Mouse (Mus musculus) cerebellum, adult 2 months (tissue): ENCODE data around the gene Bcor. TPM values are rescaled to one million over a fixed set of nuclear protein-coding genes. Genes with fewer than 3 reads are reported as not detected.

Experiments used
- DNase-seq, 2 experiments: peaks; one replicate each; pipeline ENCODE4 v3.0.0; 2021
- H3K27ac ChIP-seq: fragments of 200-500 bp; 2 replicates; pipeline ENCODE4 v1.5.1; 2012; ENCODE audit warnings: low read length, control low read depth, inconsistent platforms; ENCODE audit not compliant: insufficient read depth
- H3K27me3 ChIP-seq: fragments of 200-500 bp; 2 replicates; pipeline ENCODE4 v1.6.1; 2012; ENCODE audit warnings: inconsistent platforms, mild to moderate bottlenecking, low read length, moderate library complexity; ENCODE audit not compliant: control insufficient read depth, insufficient read depth
- H3K4me1 ChIP-seq: fragments of 200-500 bp; 2 replicates; pipeline ENCODE4 v1.6.1; 2011; ENCODE audit warnings: low read length; ENCODE audit not compliant: control insufficient read depth, insufficient read depth
- H3K4me3 ChIP-seq: fragments of 200-500 bp; replicated peaks from 2 replicates; pipeline ENCODE3; 2011; ENCODE audit warnings: mild to moderate bottlenecking, low read depth, low read length, control low read depth; ENCODE audit not compliant: insufficient read depth
- CTCF ChIP-seq: fragments of 200-500 bp; IDR thresholded peaks from 2 replicates; pipeline ENCODE4 v1.5.1; 2011; ENCODE audit warnings: low read depth, mild to moderate bottlenecking, control low read depth, low read length, moderate library complexity, borderline replicate concordance; ENCODE audit not compliant: insufficient read depth
- POLR2A ChIP-seq: fragments of 200-500 bp; IDR thresholded peaks from 2 replicates; pipeline ENCODE4 v1.6.1; 2011; ENCODE audit warnings: low read length, control low read depth, borderline replicate concordance; ENCODE audit not compliant: insufficient read depth
- WGBS: fragments of 180-500 bp; shearing (Covaris S2); methylation state at CpG from one replicate; pipeline ENCODE4 v1.1.7; 2018; 5-methylcytosine and 5-hydroxymethylcytosine counted together
- polyA plus RNA-seq: library from polyadenylated mRNA; depleted of rRNA; stranded (reverse); fragments of >200 nt; gene quantifications from 2 replicates; pipeline ENCODE4 v1.2.3, GENCODE M21; 2012

Gene Bcor
- polyA plus RNA-seq, 1 experiment = 12.9 TPM

DNA sequence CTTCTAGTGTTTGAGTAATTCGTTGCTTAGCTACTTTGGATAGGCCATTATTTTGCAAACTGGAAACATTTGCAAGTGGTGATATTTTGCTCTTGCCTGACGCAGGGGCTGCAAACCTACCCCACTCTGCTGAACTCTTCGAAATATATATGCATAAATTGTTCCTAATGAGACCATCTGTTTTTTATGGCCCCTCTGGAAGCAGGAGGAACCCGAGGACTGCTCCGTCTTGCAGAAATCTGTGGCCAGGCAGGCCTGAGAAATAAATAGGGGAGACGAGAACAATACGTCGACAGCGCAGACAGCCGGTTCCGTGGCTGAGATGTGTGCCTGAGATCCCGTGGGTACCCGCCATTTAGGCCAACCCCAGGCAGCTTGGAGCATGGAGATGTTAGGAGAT, 159.5 kb downstream of the Bcor start:
- Histone ChIP-seq H3K4me3 (no peak overlapping the region), H3K4me1 (peaks cover 2% of the 10 kb centered on the region; the same call in 1 of the 2 replicates), H3K27ac (no peak overlapping the region), H3K27me3 (no peaks in the 10 kb centered on the region)
- 74% methylated on average over 13 of the region's 13 CpGs for WGBS
- no peak for DNase-seq
- TF ChIP-seq CTCF (no peak), POLR2A (no peak)

DNA sequence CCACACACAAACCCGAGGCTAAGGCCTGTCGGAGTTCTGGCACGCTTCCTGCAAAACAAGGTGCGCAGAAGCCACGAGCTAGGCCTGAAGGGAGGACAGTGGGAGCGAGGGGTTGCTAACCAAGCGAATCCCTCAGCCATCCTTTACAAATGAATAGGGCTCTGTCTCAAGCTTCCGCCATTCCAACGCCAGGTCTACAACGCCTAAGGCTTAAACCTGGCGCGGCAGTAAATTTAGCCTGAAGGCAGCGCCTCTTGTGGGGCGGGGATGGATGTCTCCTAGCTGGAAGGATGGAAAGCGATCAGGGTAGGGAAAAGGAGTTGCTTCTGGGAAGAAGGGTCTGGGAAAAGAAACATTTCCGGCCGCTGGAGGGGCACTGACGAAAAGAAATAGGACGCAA, 160.2 kb downstream of the Bcor start:
- TF ChIP-seq CTCF (no peak), POLR2A (no peak)
- no peak overlapping the region for H3K27ac ChIP-seq
- H3K27me3 ChIP-seq = no peaks in the 10 kb centered on the region
- H3K4me3 ChIP-seq = no peak overlapping the region
- no peak for DNase-seq
- 88% methylated on average over 19 of the region's 19 CpGs for WGBS
- H3K4me1 ChIP-seq = peaks cover 2% of the 10 kb centered on the region; the same call in 1 of the 2 replicates

DNA sequence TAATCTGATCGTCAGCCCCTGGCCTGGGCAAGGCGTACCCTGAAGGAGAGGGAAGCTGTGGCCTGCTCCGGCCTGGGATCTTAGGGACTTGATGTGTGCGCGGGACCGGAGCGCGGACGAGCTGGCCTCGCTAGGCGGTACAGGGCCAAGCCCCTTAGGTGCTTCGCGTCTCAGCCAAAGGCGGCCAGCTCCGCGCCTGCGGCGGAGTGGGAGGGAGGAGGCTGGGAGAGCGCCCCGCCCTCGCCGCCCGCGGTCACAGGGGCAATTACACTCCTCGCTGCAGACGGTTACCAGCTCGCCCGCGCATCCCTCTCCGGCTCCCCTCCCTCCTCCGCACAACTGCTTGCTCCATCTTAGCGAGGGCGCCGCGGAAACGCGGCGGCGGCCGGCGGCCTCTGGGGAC, 161.2 kb downstream of the Bcor start:
- Histone ChIP-seq H3K27me3 (no peaks in the 10 kb centered on the region), H3K27ac (no peak overlapping the region), H3K4me1 (peaks cover 2% of the 10 kb centered on the region; the same call in 1 of the 2 replicates), H3K4me3 (peak overlapping the region; percentile 47)
- WGBS = 4% methylated on average over 9 of the region's 41 CpGs
- TF ChIP-seq CTCF (no peak), POLR2A (no peak)
- peak; percentile 49 to 53 for DNase-seq

DNA sequence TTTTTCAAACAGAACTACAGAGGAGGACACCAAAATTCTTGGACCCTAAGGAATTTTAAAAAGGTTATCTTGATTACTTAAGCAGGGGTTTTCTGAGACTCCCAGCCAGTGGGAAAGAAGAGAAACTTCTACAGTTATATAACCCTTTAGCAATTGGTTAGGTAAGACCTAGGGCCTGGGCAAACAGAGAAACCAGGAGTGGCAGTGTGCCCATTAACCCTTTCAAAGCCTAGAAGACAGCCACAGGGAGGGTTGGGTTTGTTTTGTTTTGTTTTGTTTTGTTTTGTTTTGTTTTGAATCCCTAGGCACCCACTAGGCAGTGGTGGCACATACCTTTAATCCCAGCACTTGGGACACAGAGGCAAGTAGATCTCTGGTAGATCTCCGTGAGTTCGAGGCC, 163.3 kb downstream of the Bcor start:
- 95% methylated on average over 2 of the region's 2 CpGs for WGBS

DNA sequence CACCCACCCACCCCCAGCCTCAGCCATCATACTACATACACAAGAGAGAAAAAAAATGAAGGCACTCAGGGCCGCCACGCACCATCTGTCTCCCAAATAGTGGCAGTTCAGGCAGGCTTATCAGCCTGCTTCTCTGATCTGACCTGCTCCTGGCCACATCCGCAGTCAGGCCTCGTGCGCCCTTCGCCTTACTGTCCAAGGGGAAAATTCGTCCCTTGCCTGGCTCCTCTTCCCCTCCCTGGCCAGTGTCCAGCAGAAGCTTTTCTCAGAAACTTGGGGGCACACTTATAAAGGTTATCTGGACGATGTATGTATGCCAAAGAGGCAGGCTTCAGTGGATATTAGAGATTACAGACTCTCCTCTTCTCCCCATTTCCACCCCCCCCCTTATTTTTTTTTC, 163.7 kb downstream of the Bcor start:
- no peak overlapping the region for H3K27ac ChIP-seq
- H3K27me3 ChIP-seq = no peaks in the 10 kb centered on the region
- H3K4me3 ChIP-seq = no peak overlapping the region
- H3K4me1 ChIP-seq = no peaks in the 10 kb centered on the region; the same call in 1 of the 2 replicates
- 89% methylated on average over 8 of the region's 8 CpGs for WGBS
- DNase-seq = no peak
- TF ChIP-seq POLR2A = no peak
- TF ChIP-seq CTCF = no peak

More for the DNA sequence above, 163.3 kb downstream of the Bcor start:
- Histone ChIP-seq H3K27ac (no peak overlapping the region), H3K27me3 (no peaks in the 10 kb centered on the region), H3K4me3 (no peak overlapping the region), H3K4me1 (no peaks in the 10 kb centered on the region; the same call in 1 of the 2 replicates)
- no peak for TF ChIP-seq POLR2A
- no peak for TF ChIP-seq CTCF
- no peak for DNase-seq

DNA sequence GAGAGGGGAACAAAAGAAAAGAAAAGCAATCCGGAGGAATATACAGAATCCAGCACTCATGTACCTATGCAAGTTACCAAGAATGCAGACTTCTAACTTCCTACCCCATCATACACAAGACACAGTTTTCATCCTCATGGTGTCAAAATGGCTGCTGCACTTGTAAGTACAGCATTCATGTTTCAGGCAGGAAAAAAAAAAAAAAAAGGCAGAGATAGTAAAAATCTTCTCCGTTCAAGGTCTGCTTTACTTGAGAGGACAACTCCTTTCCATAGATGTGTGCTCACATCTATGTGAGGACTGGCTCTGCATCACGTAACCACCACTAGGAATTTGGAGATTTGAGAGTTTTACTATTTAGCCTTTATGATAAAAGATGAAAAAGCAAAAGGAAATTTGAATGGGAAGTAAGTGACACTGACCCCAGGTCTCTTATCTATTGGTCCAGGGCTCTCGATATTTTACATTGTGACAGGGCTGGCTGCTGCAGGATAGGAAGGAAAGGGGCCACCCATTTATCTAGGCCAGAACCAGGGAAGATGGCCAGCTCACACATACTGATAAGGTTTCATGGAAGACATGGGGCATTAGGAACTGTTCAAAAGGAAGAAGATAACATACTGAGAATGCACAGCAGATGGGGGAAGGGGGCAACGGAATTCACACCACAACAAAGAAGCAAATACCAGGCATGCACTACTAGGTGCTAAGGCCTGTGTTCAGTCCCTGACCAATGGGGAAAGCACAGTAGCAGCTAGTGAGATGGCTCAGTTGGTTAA, 166.3 kb downstream of the Bcor start:
- H3K4me1 ChIP-seq = no peaks in the 10 kb centered on the region
- 94% methylated on average over 5 of the region's 5 CpGs for WGBS
- TF ChIP-seq CTCF = no peak
- no peak for TF ChIP-seq POLR2A
- no peak for DNase-seq
- H3K4me3 ChIP-seq = no peak overlapping the region
- no peaks in the 10 kb centered on the region for H3K27me3 ChIP-seq
- no peak overlapping the region for H3K27ac ChIP-seq

DNA sequence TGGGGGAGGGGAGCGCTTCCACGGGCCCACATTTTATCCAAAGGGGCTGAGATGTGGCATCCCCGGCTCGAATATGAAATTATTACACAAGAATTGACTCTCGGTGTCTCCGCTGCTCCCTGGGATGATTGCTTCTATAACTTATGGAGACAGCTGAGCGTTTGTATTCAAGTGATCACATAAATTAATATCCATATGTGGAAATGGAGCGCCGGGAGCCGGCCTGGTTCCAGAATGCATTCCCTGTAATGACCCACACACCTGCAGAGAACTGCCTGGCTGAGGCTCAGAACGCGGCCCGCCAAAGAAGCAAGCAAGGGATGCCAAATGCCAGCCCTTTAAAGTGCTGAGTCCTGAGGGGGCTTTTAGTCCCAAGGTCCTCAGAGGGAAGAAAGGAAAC, 170.7 kb downstream of the Bcor start:
- DNase-seq = no peak
- Histone ChIP-seq H3K27ac (no peak overlapping the region), H3K4me1 (no peaks in the 10 kb centered on the region), H3K4me3 (no peak overlapping the region), H3K27me3 (no peaks in the 10 kb centered on the region)
- WGBS = 56% methylated on average over 13 of the region's 13 CpGs
- TF ChIP-seq CTCF = no peak
- no peak for TF ChIP-seq POLR2A
